Mouse (Mus musculus): Measurements from ENCODE around the gene Tmem184a.

Gene Tmem184a

GRCm38 (mm10) chr5:139819538-139820181 is at the start of gene Tmem184a:
Gene Tmem184a, minus strand, starts transcription at chr5:139819917.
- DNase-seq: no peak

DNA sequence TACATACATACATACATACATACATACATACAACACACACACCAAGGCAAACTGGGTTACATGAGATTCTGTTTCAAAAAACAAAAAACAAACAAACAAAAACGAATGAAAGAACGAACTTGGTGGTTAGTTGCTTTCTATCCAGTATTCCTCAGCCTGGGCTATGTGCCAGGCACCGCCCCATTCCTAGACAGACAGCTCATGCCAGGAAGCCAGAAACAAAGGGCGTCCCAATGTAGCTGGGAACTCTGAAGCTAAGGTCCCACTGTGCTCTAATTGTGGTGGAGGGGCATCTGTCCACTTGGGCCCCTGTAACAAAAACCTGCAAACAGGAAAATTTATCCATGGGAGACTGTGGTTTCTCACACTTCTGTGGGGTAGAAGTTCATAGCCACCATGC is 43.0 kb upstream of the Tmem184a start:
- DNase-seq: peak; percentile 47 to 69

DNA sequence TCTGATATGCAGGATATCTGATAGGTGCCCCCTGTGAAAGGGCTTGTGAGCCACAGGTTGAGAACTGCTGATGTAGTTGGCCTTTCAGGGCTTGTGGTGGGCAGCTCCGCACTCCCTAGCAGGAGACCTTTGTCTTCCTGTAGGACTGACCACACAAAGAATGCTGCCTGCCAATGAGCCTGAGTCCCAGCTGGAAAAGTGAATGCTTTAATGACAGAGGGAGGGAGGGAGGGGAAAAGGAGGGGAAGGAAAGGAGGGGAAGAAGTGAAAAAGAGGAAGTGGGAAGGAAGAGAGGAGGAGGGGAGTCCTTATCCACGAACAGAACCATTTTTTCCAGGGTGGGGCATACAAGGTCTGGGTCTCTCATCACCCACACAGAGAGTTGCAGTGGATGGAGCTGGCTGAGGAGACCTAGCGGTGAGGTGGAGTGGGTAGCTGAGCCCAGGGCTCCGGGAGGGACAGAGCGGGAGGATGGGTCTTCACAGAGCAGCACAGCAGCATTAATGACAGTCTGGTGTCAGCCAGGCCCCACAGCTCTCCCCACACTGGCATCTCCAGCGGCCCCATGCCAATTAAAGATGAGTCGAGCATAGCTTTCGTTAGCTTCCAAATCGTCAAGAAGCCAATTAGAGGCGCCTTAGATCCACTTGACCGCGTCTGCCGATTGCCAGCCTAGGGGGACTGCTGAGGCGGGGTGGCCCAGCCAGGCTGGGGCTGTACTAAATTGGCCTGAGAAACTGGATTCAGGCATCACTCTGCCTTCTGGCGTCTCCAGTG is 40.8 kb upstream of the Tmem184a start:
- DNase-seq: no peak

GRCm38 (mm10) chr5:139849626-139850320 is 30.1 kb upstream of the Tmem184a start:
- peak; percentile 33 to 46 for DNase-seq

- no peak for DNase-seq
Observed at GRCm38 (mm10) chr5:139839142-139839541, 19.4 kb upstream of the Tmem184a start.

GRCm38 (mm10) chr5:139838476-139838892 is 18.8 kb upstream of the Tmem184a start:
- peak in 1 of 2 experiments; percentile 52 for DNase-seq

GRCm38 (mm10) chr5:139835706-139836105 is 16.0 kb upstream of the Tmem184a start:
- DNase-seq: no peak

DNA sequence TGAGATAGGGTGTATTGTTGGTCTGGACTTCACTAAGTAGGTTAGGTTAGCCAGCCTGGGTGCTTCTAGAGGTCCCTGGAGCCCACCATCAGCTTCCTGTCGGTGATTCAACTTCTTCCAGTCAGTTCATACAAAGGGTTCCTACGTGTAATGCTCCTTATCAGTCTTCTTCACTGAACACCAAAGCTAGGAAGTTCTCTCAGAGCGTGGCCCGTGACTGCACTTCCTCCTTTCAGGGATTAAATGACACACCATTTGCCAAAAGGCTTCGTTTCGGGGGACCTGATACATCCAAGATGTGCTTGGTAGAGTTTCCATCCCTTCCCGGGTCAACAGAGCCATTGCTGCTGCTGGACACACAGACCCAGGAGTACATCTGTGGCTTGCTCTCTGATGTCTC is 12.4 kb upstream of the Tmem184a start:
- DNase-seq: no peak

DNA sequence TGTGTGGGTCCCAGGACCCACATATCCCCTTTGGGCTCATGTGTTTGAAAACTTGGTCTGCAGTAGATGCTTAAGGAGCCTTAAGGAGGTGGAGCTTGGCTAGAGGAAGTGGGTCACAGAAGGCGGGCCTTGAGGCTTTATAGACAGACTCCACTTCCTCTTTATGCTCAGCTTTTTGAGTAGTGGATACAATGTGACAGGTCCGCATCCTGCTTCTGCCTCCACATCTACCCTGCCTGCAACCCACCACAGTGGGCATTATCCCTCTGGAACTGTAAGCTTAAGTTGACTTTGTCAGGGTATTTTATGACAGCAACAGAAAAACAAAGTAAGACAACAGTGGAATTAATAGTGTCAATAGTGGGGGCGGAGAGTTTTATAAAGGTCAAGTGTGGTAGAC is 11.0 kb upstream of the Tmem184a start:
- DNase-seq: no peak

- no peak for DNase-seq
Observed at GRCm38 (mm10) chr5:139829384-139829783, 9.7 kb upstream of the Tmem184a start.

- no peak for DNase-seq
Observed at GRCm38 (mm10) chr5:139827593-139827992, 7.9 kb upstream of the Tmem184a start.

- DNase-seq: peak; percentile 82 to 91
Observed at GRCm38 (mm10) chr5:139826357-139827055, 6.8 kb upstream of the Tmem184a start, which contains the start of the genes Gm26938 and Psmg3. Gene Gm26938, minus strand, starts transcription at chr5:139826407. Gene Psmg3, minus strand, starts transcription at chr5:139826885.

DNA sequence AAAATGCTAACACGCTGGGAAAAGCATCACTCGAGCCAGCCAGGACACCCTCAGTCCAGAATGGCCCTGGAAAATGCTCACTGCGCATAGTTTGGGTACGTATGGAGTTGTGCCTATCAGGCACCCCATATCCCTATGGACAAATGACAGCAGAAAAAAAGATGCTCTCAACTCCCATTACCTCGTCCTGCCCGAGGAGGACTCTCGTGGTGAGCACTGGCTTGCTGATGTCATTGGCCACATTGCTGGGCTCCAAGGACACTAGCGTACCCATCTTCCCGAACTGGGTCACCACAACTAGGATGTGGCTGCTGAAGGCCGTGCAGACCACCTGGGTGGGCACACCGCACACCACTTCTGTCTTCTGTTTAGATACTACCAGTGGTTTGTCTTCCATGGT is 6.2 kb upstream of the Tmem184a start:
- no peak for DNase-seq

GRCm38 (mm10) chr5:139824531-139824930 is 4.8 kb upstream of the Tmem184a start:
- DNase-seq: no peak

DNA sequence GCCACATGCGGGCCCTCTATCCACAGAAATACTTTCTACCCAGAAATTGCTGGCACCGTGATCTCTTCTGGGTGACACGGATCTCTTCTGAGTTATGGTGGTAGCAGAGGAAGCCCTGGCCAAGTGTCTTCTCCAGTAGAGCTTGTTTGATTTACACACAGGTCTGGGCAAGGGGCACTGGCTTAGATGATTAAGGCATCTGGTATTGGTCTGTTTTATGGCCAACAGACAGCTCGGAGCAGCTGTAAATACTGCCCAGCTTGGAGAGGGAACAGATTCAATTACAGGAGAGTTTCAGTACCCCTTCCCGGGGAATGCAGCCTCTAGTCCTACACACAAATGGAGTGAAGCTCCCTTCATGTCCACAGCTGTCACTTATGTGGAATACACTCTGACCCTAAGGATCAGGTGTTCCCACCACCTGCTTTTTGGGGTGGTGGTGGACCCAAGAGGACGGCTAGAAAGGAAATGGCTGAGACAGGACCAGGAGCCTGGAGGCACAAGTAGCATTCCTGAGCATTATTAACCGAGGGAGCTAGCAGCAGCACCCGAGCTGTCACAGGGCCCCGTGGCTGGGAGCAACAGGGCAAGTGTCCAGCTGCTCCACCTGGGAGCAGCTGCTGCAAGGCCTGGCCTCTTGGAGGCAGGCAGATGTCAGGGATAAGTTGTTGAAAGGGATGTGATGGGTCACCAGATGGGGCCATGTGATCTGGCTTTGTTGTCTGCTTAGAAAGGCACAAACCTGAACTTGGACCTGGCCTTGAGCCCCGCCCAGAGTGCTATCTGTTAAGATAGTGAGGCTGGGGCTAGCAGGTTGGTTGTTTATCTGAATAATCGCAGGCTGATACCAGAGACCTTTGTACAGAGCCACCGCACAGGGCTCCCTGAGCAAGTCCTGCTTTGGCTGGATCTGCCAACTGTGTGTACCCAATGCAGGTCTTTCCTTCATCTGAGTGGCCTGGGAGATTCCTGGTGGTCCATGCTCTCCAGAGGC is 2.0 kb upstream of the Tmem184a start:
- DNase-seq: no peak

- peak in 1 of 2 experiments; percentile 68 for DNase-seq
Observed at GRCm38 (mm10) chr5:139818801-139819200, 916 bp downstream of the Tmem184a start.

GRCm38 (mm10) chr5:139818056-139818455 is 1.7 kb downstream of the Tmem184a start:
- DNase-seq: no peak

GRCm38 (mm10) chr5:139817292-139817691 is 2.4 kb downstream of the Tmem184a start:
- no peak for DNase-seq

- DNase-seq: no peak
Observed at GRCm38 (mm10) chr5:139816445-139816844, 3.3 kb downstream of the Tmem184a start.

DNA sequence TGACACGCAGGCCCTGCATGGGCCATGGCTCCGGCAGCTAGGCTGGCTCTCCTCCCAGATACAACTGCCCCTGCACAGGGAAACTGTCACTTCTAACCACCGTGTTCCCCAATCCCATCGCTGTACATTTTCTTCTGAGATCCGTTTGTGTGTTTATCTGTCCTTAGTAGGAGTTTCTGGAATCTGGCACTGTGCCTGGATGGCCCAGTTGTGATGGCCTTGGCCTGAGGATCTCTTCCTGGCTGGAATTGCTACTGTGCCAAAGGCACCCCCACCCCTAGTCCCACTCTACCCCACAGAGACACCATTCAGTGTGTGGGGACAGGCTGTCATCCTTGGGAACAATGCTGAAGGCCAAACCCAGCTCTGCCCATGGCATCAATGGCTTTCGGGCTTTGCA is 3.8 kb downstream of the Tmem184a start:
- DNase-seq: no peak

DNA sequence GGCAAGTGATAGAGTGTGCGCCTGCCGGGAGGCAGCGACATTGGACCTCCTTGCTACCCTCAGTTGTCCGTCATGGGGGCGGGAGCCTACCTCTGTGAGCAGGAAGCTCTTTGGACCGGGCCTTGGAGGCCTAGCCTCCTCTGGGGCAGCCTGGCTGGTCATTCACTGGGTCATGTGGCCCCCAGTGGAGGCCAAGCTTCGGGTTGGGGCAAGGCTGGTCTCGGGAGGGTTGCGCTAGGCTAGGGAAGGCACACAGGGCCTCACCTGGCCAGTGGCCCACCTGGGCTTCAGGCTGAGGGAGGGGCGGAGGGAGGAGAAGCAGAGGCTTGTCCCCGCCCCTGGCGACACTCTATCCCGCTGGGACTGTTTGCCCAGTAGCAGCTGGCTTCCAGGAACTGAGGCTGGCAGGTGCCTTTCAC is 5.7 kb downstream of the Tmem184a start:
- peak; percentile 90 to 94 for DNase-seq

GRCm38 (mm10) chr5:139813126-139813490 is 6.6 kb downstream of the Tmem184a start:
- no peak for DNase-seq

Measured in kidney, adult 8-10 months (tissue).